Mouse (Mus musculus) stomach, postnatal 0 days (tissue): ENCODE measurements around the gene Chchd1. TPM values are rescaled to one million over a fixed set of nuclear protein-coding genes. Genes with fewer than 3 reads are reported as not detected.

ENCODE experiments used
- ATAC-seq: fragments of 200-750 bp; cut with Nextera tagmentation; 2 replicates; pipeline ENCODE4 v1.8.0; 2017; ENCODE audit not compliant: low FRiP score, low TSS enrichment
- DNase-seq: peaks from one replicate; pipeline ENCODE4 v3.0.0-alpha.2; 2016; ENCODE audit warnings: low spot score
- H3K27ac ChIP-seq: fragments of 300-500 bp; sonication (generic); replicated peaks from 2 replicates; pipeline ENCODE4 v1.5.1; 2014; ENCODE audit warnings: mild to moderate bottlenecking, control low read depth
- H3K27me3 ChIP-seq: fragments of 300-500 bp; sonication (generic); 2 replicates; pipeline ENCODE4 v1.6.1; 2014; ENCODE audit warnings: low read length; ENCODE audit not compliant: control insufficient read depth, insufficient read depth
- H3K36me3 ChIP-seq: fragments of 300-500 bp; sonication (generic); 2 replicates; pipeline ENCODE4 v1.6.1; 2014; ENCODE audit warnings: low read length, mixed read lengths; ENCODE audit not compliant: control insufficient read depth, insufficient read depth
- H3K4me1 ChIP-seq: fragments of 300-500 bp; sonication (generic); replicated peaks from 2 replicates; pipeline ENCODE4 v1.6.1; 2014; ENCODE audit warnings: antibody characterized with exemption; ENCODE audit not compliant: control insufficient read depth, insufficient read depth
- H3K4me2 ChIP-seq: fragments of 300-500 bp; sonication (generic); replicated peaks from 2 replicates; pipeline ENCODE4 v1.6.1; 2014; ENCODE audit warnings: low read depth, mild to moderate bottlenecking, control low read depth, moderate library complexity
- H3K4me3 ChIP-seq: fragments of 300-500 bp; sonication (generic); 2 replicates; pipeline ENCODE4 v1.5.1; 2014; ENCODE audit warnings: low read depth, low read length, control low read depth
- H3K9ac ChIP-seq: fragments of 300-500 bp; sonication (generic); 2 replicates; pipeline ENCODE4 v1.6.1; 2014; ENCODE audit warnings: mild to moderate bottlenecking, low read length, control low read depth, mixed read lengths
- H3K9me3 ChIP-seq: fragments of 300-500 bp; sonication (generic); 2 replicates; pipeline ENCODE4 v1.6.1; 2016; ENCODE audit warnings: low read length; ENCODE audit not compliant: control insufficient read depth
- CTCF ChIP-seq: IDR thresholded peaks from 2 replicates; pipeline ENCODE4 v1.5.1; 2016; ENCODE audit warnings: antibody characterized with exemption, low read depth, mild to moderate bottlenecking, moderate library complexity
- EP300 ChIP-seq: optimal IDR thresholded peaks from 2 replicates; pipeline ENCODE3; 2016; ENCODE audit warnings: antibody characterized with exemption
- WGBS: fragments of 180-500 bp; shearing (Covaris S2); extraction: QIAGEN DNeasy Blood & Tissue Kit; methylation state at CpG from one replicate; pipeline ENCODE4 v1.1.7; 2014; 5-methylcytosine and 5-hydroxymethylcytosine counted together
- polyA plus RNA-seq: library from polyadenylated mRNA; unstranded; fragments of >200 nt; fragmentation: Nextera tagmentation; extraction: Ambion mirVana; gene quantifications from 2 replicates; pipeline ENCODE4 v1.2.1, GENCODE M21; 2015

The Chchd1 gene
- polyA plus RNA-seq, 1 experiment from 2014 or later = 159 TPM

- H3K27ac ChIP-seq = peak overlapping the region; percentile 94
- no peak for TF ChIP-seq EP300
- H3K27me3 ChIP-seq = no peaks in the 10 kb centered on the region
- peak overlapping the region; percentile 97 for H3K9ac ChIP-seq
- no peak for DNase-seq
- peak overlapping the region; percentile 87 for H3K4me2 ChIP-seq
- peaks cover 19% of the 10 kb centered on the region for H3K36me3 ChIP-seq
- peak overlapping the region; percentile 100 for H3K4me3 ChIP-seq
- no peak for ATAC-seq
- H3K4me1 ChIP-seq = peaks cover 5% of the 10 kb centered on the region
- no peaks in the 10 kb centered on the region for H3K9me3 ChIP-seq
- 3% methylated on average over 10 of the region's 10 CpGs for WGBS
Measured at GRCm38 (mm10) chr14:20708239-20708638, 5.4 kb downstream of the Chchd1 start.

GRCm38 (mm10) chr14:20713832-20714231, 11.0 kb downstream of the Chchd1 start:
- Histone ChIP-seq H3K9me3 (no peaks in the 10 kb centered on the region), H3K4me2 (no peak overlapping the region), H3K27me3 (no peaks in the 10 kb centered on the region), H3K4me1 (peaks cover 2% of the 10 kb centered on the region), H3K4me3 (no peak overlapping the region), H3K27ac (no peak overlapping the region), H3K36me3 (peaks cover 58% of the 10 kb centered on the region), H3K9ac (no peak overlapping the region)
- ATAC-seq (peak; percentile 47), DNase-seq (peak; percentile 59)
- WGBS = 54% methylated on average over 11 of the region's 11 CpGs
- TF ChIP-seq CTCF (no peak), EP300 (no peak)

GRCm38 (mm10) chr14:20718443-20718842, 15.6 kb downstream of the Chchd1 start:
- Histone ChIP-seq H3K9me3 (no peaks in the 10 kb centered on the region), H3K27ac (no peak overlapping the region), H3K9ac (no peak overlapping the region), H3K4me1 (no peaks in the 10 kb centered on the region), H3K36me3 (peaks cover 65% of the 10 kb centered on the region), H3K27me3 (no peaks in the 10 kb centered on the region), H3K4me3 (no peak overlapping the region), H3K4me2 (no peak overlapping the region)
- 92% methylated on average over 10 of the region's 10 CpGs for WGBS
- ATAC-seq (no peak), DNase-seq (no peak)
- TF ChIP-seq CTCF = no peak
- no peak for TF ChIP-seq EP300

- no peak overlapping the region for H3K9ac ChIP-seq
- no peaks in the 10 kb centered on the region for H3K9me3 ChIP-seq
- H3K4me1 ChIP-seq = no peaks in the 10 kb centered on the region
- 88% methylated on average over 12 of the region's 12 CpGs for WGBS
- DNase-seq = no peak
- peaks cover 66% of the 10 kb centered on the region for H3K36me3 ChIP-seq
- ATAC-seq = no peak
- no peak overlapping the region for H3K4me3 ChIP-seq
- H3K27ac ChIP-seq = no peak overlapping the region
- H3K4me2 ChIP-seq = no peak overlapping the region
- no peaks in the 10 kb centered on the region for H3K27me3 ChIP-seq
- TF ChIP-seq EP300 = no peak
- TF ChIP-seq CTCF = no peak
Measured at GRCm38 (mm10) chr14:20719767-20720166, 17.0 kb downstream of the Chchd1 start.

GRCm38 (mm10) chr14:20721371-20721770, 18.6 kb downstream of the Chchd1 start:
- Histone ChIP-seq H3K27ac (no peak overlapping the region), H3K36me3 (peaks cover 69% of the 10 kb centered on the region), H3K9ac (no peak overlapping the region), H3K4me2 (no peak overlapping the region), H3K4me1 (no peaks in the 10 kb centered on the region), H3K27me3 (no peaks in the 10 kb centered on the region), H3K4me3 (no peak overlapping the region), H3K9me3 (no peaks in the 10 kb centered on the region)
- TF ChIP-seq EP300 = no peak
- no peak for TF ChIP-seq CTCF
- ATAC-seq (peak; percentile 15; the same call in 1 of the 2 replicates), DNase-seq (no peak)
- 79% methylated on average over 4 of the region's 4 CpGs for WGBS

- no peak for ATAC-seq
Measured at GRCm38 (mm10) chr14:20723006-20723405, 20.2 kb downstream of the Chchd1 start.

More at GRCm38 (mm10) chr14:20723006-20723405, 20.2 kb downstream of the Chchd1 start:
- H3K36me3 ChIP-seq = peaks cover 65% of the 10 kb centered on the region
- H3K9ac ChIP-seq = no peak overlapping the region
- TF ChIP-seq EP300 (no peak), CTCF (no peak)
- H3K4me2 ChIP-seq = no peak overlapping the region
- H3K27me3 ChIP-seq = no peaks in the 10 kb centered on the region
- no peaks in the 10 kb centered on the region for H3K4me1 ChIP-seq
- DNase-seq = no peak
- H3K4me3 ChIP-seq = no peak overlapping the region
- WGBS = 83% methylated on average over 12 of the region's 12 CpGs
- H3K9me3 ChIP-seq = no peaks in the 10 kb centered on the region
- H3K27ac ChIP-seq = no peak overlapping the region
